Mouse (Mus musculus): Measurements from ENCODE around the gene Mapkapk2.

Gene Mapkapk2

GRCm38 (mm10) chr1:131015879-131016278 is 81.7 kb downstream of the Mapkapk2 start:
- no peak for DNase-seq

- DNase-seq = no peak
Observed at GRCm38 (mm10) chr1:131015281-131015680, 82.3 kb downstream of the Mapkapk2 start.

DNA sequence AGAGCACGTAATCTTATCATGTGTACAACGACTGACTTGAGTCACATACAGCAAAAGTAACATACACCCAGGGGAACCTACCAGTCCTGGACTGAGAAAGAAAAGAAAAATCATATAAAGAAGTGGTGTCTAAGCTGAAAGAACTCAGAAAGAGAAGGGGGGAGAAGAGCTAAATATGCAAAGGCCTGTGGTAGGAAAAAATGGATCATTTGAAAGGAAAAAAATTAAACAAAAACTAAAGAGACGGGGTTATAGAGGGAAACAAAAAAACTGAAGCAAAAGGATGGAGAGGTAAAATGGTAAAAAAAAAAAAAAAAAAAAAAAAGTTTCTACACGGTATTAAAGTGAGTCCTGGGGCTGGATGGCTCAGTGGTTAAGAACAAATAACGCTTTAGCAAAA is 83.7 kb downstream of the Mapkapk2 start:
- DNase-seq = no peak

DNA sequence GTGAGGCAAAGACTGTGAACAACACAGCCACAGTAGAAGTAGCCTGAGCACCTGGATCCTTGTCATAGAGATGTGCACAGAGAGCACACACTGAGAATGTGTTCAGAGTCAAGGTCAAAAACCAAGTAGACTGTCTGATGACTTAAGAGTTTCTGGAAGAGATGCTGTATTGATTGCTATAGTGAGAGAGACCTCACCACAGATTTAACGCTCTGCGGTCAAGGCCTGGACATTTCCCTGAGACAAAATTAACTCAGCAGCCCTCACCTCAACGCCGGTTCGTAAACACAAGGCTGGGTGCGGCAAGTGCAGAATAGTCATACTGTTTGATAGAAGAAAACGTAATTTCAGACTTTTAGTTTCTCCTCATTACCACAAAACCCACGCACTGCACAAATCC is 85.1 kb downstream of the Mapkapk2 start:
- no peak for DNase-seq

DNA sequence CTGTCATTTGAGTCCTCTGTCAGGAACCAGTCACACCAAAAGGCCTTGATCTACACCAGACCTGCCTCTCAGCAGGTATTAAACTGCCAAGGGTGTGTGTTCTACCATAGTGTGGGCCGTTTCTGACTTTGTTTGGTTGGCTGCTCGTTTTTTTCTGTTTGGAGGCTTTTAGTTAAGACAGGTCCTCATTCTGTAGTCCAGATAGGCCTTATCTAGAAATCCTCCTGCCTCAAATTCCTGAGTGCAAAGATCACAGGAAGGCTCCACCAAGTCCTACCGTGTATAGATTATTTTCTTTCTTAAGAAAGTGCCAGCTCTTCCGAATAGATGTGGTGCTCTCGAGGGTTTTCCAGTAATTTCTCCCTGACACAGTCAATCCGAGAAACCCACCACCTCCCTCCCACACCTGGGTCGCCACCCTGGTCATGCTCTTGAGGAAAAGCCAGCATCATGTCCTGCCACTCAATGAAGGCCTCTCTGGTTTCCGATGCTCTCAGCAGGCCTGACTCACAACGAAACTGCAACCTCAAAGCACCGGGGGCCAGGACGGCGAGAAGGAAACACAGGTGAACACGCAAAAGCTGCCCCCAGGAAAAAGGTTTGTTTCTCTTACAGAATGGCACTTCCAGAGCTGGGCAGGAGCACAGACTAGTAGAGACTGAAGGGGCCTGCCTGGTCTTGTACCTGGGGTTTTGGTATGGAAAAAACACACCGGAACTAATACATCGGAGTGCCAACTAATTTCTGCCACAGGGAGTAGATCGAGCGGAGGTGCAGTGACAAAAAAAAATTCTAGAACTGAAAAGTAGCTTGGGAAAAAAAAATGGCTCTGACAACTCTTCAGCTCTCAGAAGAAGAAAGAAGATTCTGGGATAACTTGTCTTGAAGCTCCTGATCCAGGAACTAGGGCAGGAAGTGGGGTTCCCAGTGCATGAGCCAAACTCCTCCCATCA is 87.1 kb downstream of the Mapkapk2 start:
- no peak for DNase-seq

DNA sequence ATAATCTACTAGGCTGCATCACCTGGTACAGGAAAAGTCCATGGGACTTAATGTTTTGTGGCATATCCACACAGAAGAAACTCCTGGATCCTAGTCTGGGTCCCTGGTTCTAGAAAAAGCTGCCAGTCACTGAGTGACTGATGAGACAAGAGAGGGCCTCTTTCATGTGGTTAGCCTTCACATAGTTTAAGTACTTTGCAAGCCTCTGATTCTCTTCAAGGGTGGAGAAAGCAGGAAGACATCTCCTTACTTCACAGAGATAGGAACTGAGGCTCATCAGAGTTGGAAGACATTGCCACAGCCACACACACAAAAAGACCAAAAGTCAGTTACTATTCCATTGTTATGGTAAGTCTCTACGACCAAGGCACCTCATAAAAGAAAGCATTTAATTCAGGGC is 91.6 kb downstream of the Mapkapk2 start:
- DNase-seq = no peak
